Mouse (Mus musculus): ENCODE results near the gene G6pc. TPM values are rescaled to one million over a fixed set of nuclear protein-coding genes. Genes with fewer than 3 reads are reported as not detected.

G6pc gene
- polyA plus RNA-seq, 1 experiment from 2014 or later = not detected

- WGBS = 83% methylated on average over 9 of the region's 9 CpGs
- Histone ChIP-seq H3K27me3 (no peaks in the 10 kb centered on the region), H3K9ac (replicated peaks) (no peak overlapping the region), H3K27ac (replicated peaks) (no peak overlapping the region), H3K4me1 (peaks cover 10% of the 10 kb centered on the region), H3K4me2 (replicated peaks) (no peak overlapping the region), H3K4me3 (no peak overlapping the region), H3K9me3 (no peaks in the 10 kb centered on the region), H3K36me3 (no peaks in the 10 kb centered on the region)
- no peak for ATAC-seq (replicated peaks)
Observed at GRCm38 (mm10) chr11:101335685-101336084, 31.7 kb upstream of the G6pc start.

- H3K27me3 ChIP-seq = no peaks in the 10 kb centered on the region
- peak overlapping the region; percentile 54 for H3K4me2 ChIP-seq (replicated peaks)
- H3K4me1 ChIP-seq = peaks cover 10% of the 10 kb centered on the region
- H3K9me3 ChIP-seq = no peaks in the 10 kb centered on the region
- peak overlapping the region; percentile 63 for H3K27ac ChIP-seq (replicated peaks)
- peak; percentile 91 for ATAC-seq (replicated peaks)
- H3K4me3 ChIP-seq = peak overlapping the region; percentile 40
- under 1% methylated on average over 9 of the region's 9 CpGs for WGBS
- no peaks in the 10 kb centered on the region for H3K36me3 ChIP-seq
- H3K9ac ChIP-seq (replicated peaks) = peak overlapping the region; percentile 32; the same call in 1 of the 2 replicates
Observed at GRCm38 (mm10) chr11:101338123-101338760, 29.1 kb upstream of the G6pc start.

- H3K4me1 ChIP-seq = no peaks in the 10 kb centered on the region
- ATAC-seq (replicated peaks) = no peak
- no peaks in the 10 kb centered on the region for H3K27me3 ChIP-seq
- H3K9ac ChIP-seq (replicated peaks) = no peak overlapping the region
- no peak overlapping the region for H3K4me3 ChIP-seq
- no peak overlapping the region for H3K4me2 ChIP-seq (replicated peaks)
- 76% methylated on average over 10 of the region's 10 CpGs for WGBS
- H3K9me3 ChIP-seq = no peaks in the 10 kb centered on the region
- no peaks in the 10 kb centered on the region for H3K36me3 ChIP-seq
- no peak overlapping the region for H3K27ac ChIP-seq (replicated peaks)
Observed at GRCm38 (mm10) chr11:101347083-101347775, 20.1 kb upstream of the G6pc start.

GRCm38 (mm10) chr11:101348774-101349173 is 18.6 kb upstream of the G6pc start:
- no peak for ATAC-seq (replicated peaks)
- no peaks in the 10 kb centered on the region for H3K27me3 ChIP-seq
- 79% methylated on average over 7 of the region's 7 CpGs for WGBS
- H3K4me1 ChIP-seq = no peaks in the 10 kb centered on the region
- no peak overlapping the region for H3K4me2 ChIP-seq (replicated peaks)
- H3K9me3 ChIP-seq = no peaks in the 10 kb centered on the region
- H3K4me3 ChIP-seq = no peak overlapping the region
- H3K27ac ChIP-seq (replicated peaks) = no peak overlapping the region
- no peak overlapping the region for H3K9ac ChIP-seq (replicated peaks)
- no peaks in the 10 kb centered on the region for H3K36me3 ChIP-seq

- Histone ChIP-seq H3K4me2 (replicated peaks) (no peak overlapping the region), H3K27ac (replicated peaks) (no peak overlapping the region), H3K9ac (replicated peaks) (no peak overlapping the region), H3K36me3 (no peaks in the 10 kb centered on the region), H3K4me3 (no peak overlapping the region), H3K4me1 (no peaks in the 10 kb centered on the region), H3K27me3 (no peaks in the 10 kb centered on the region), H3K9me3 (no peaks in the 10 kb centered on the region)
- WGBS = 88% methylated on average over 3 of the region's 3 CpGs
- ATAC-seq (replicated peaks) = no peak
Observed at GRCm38 (mm10) chr11:101349216-101349615, 18.1 kb upstream of the G6pc start.

- Histone ChIP-seq H3K27ac (replicated peaks) (no peak overlapping the region), H3K4me1 (no peaks in the 10 kb centered on the region), H3K9ac (replicated peaks) (no peak overlapping the region), H3K4me3 (no peak overlapping the region), H3K36me3 (no peaks in the 10 kb centered on the region), H3K9me3 (no peaks in the 10 kb centered on the region), H3K27me3 (no peaks in the 10 kb centered on the region), H3K4me2 (replicated peaks) (no peak overlapping the region)
- 68% methylated on average over 11 of the region's 11 CpGs for WGBS
- no peak for ATAC-seq (replicated peaks)
Observed at GRCm38 (mm10) chr11:101351100-101351720, 16.2 kb upstream of the G6pc start.

- WGBS = 76% methylated on average over 3 of the region's 3 CpGs
Observed at GRCm38 (mm10) chr11:101351721-101352111, 15.6 kb upstream of the G6pc start.

GRCm38 (mm10) chr11:101353436-101353835 is 13.9 kb upstream of the G6pc start:
- Histone ChIP-seq H3K27me3 (no peaks in the 10 kb centered on the region), H3K36me3 (no peaks in the 10 kb centered on the region), H3K27ac (replicated peaks) (no peak overlapping the region), H3K9me3 (no peaks in the 10 kb centered on the region), H3K4me3 (no peak overlapping the region), H3K9ac (replicated peaks) (no peak overlapping the region), H3K4me1 (no peaks in the 10 kb centered on the region), H3K4me2 (replicated peaks) (no peak overlapping the region)
- ATAC-seq (replicated peaks) = no peak
- WGBS = 93% methylated on average over 12 of the region's 12 CpGs

More at GRCm38 (mm10) chr11:101351721-101352111, 15.6 kb upstream of the G6pc start:
- no peak for ATAC-seq (replicated peaks)
- Histone ChIP-seq H3K4me3 (no peak overlapping the region), H3K27ac (replicated peaks) (no peak overlapping the region), H3K9ac (replicated peaks) (no peak overlapping the region), H3K36me3 (no peaks in the 10 kb centered on the region), H3K27me3 (no peaks in the 10 kb centered on the region), H3K9me3 (no peaks in the 10 kb centered on the region), H3K4me1 (no peaks in the 10 kb centered on the region), H3K4me2 (replicated peaks) (no peak overlapping the region)

GRCm38 (mm10) chr11:101354438-101355010 is 12.8 kb upstream of the G6pc start:
- no peak overlapping the region for H3K4me2 ChIP-seq (replicated peaks)
- no peak overlapping the region for H3K27ac ChIP-seq (replicated peaks)
- no peaks in the 10 kb centered on the region for H3K9me3 ChIP-seq
- H3K27me3 ChIP-seq = no peaks in the 10 kb centered on the region
- no peak overlapping the region for H3K4me3 ChIP-seq
- no peaks in the 10 kb centered on the region for H3K36me3 ChIP-seq
- no peak overlapping the region for H3K9ac ChIP-seq (replicated peaks)
- WGBS = 77% methylated on average over 5 of the region's 5 CpGs
- H3K4me1 ChIP-seq = no peaks in the 10 kb centered on the region
- ATAC-seq (replicated peaks) = no peak

- Histone ChIP-seq H3K9ac (replicated peaks) (no peak overlapping the region), H3K9me3 (no peaks in the 10 kb centered on the region), H3K4me1 (no peaks in the 10 kb centered on the region), H3K4me3 (no peak overlapping the region), H3K27me3 (no peaks in the 10 kb centered on the region), H3K36me3 (no peaks in the 10 kb centered on the region), H3K4me2 (replicated peaks) (no peak overlapping the region), H3K27ac (replicated peaks) (no peak overlapping the region)
- ATAC-seq (replicated peaks) = no peak
- WGBS = 77% methylated on average over 2 of the region's 2 CpGs
Observed at GRCm38 (mm10) chr11:101355916-101356315, 11.4 kb upstream of the G6pc start.

- Histone ChIP-seq H3K36me3 (no peaks in the 10 kb centered on the region), H3K4me2 (replicated peaks) (no peak overlapping the region), H3K4me3 (no peak overlapping the region), H3K9ac (replicated peaks) (no peak overlapping the region), H3K4me1 (no peaks in the 10 kb centered on the region), H3K27ac (replicated peaks) (no peak overlapping the region), H3K27me3 (no peaks in the 10 kb centered on the region), H3K9me3 (no peaks in the 10 kb centered on the region)
- ATAC-seq (replicated peaks) = no peak
- 82% methylated on average over 3 of the region's 3 CpGs for WGBS
Observed at GRCm38 (mm10) chr11:101357505-101358182, 9.7 kb upstream of the G6pc start.

GRCm38 (mm10) chr11:101359776-101360175 is 7.6 kb upstream of the G6pc start:
- ATAC-seq (replicated peaks) = no peak
- Histone ChIP-seq H3K27me3 (no peaks in the 10 kb centered on the region), H3K9me3 (no peaks in the 10 kb centered on the region), H3K4me3 (no peak overlapping the region), H3K4me1 (no peaks in the 10 kb centered on the region), H3K36me3 (no peaks in the 10 kb centered on the region), H3K4me2 (replicated peaks) (no peak overlapping the region), H3K9ac (replicated peaks) (no peak overlapping the region), H3K27ac (replicated peaks) (no peak overlapping the region)
- 84% methylated on average over 9 of the region's 9 CpGs for WGBS
